Mouse (Mus musculus) embryonic facial prominence, embryonic 11.5 days (tissue): ENCODE results near the gene Elp6. TPM values are rescaled to one million over a fixed set of nuclear protein-coding genes. Genes with fewer than 3 reads are reported as not detected.

Experiments used
- ATAC-seq: fragments of 200-750 bp; cut with Nextera tagmentation; replicated peaks from 2 replicates; pipeline ENCODE4 v1.8.0; 2017; ENCODE audit warnings: low read depth; ENCODE audit not compliant: insufficient number of reproducible peaks, low FRiP score, low TSS enrichment
- DNase-seq: peaks from one replicate; pipeline ENCODE4 v3.0.0-alpha.2; 2015; ENCODE audit warnings: low spot score
- H3K27ac ChIP-seq: fragments of 300-500 bp; sonication (generic); replicated peaks from 2 replicates; pipeline ENCODE4 v1.5.1; 2014; ENCODE audit warnings: mild to moderate bottlenecking, low read depth, low read length, control low read depth
- H3K27me3 ChIP-seq: fragments of 300-500 bp; sonication (generic); 2 replicates; pipeline ENCODE4 v1.6.1; 2014; ENCODE audit warnings: mild to moderate bottlenecking, low read length, moderate library complexity, mixed read lengths; ENCODE audit not compliant: control insufficient read depth, insufficient read depth
- H3K36me3 ChIP-seq: fragments of 300-500 bp; sonication (generic); replicated peaks from 2 replicates; pipeline ENCODE4 v1.6.1; 2014; ENCODE audit warnings: low read depth, mild to moderate bottlenecking, low read length, moderate library complexity, mixed read lengths; ENCODE audit not compliant: control insufficient read depth, insufficient read depth
- H3K4me1 ChIP-seq: fragments of 300-500 bp; sonication (generic); 2 replicates; pipeline ENCODE4 v1.6.1; 2014; ENCODE audit warnings: low read length, mixed read lengths; ENCODE audit not compliant: control insufficient read depth, insufficient read depth
- H3K4me2 ChIP-seq: fragments of 300-500 bp; sonication (generic); 2 replicates; pipeline ENCODE4 v1.6.1; 2014; ENCODE audit warnings: low read depth, mild to moderate bottlenecking, control low read depth, low read length, moderate library complexity
- H3K4me3 ChIP-seq: fragments of 300-500 bp; sonication (generic); 2 replicates; pipeline ENCODE4 v1.5.1; 2014; ENCODE audit warnings: low read depth, low read length, control low read depth
- H3K9ac ChIP-seq: fragments of 300-500 bp; sonication (generic); replicated peaks from 2 replicates; pipeline ENCODE4 v1.6.1; 2014; ENCODE audit warnings: mild to moderate bottlenecking, control low read depth, low read length
- H3K9me3 ChIP-seq: fragments of 300-500 bp; sonication (generic); replicated peaks from 2 replicates; pipeline ENCODE4 v1.6.1; 2016; ENCODE audit warnings: mild to moderate bottlenecking, low read length, inconsistent platforms, mixed read lengths; ENCODE audit not compliant: control insufficient read depth
- WGBS: fragments of 180-500 bp; shearing (Covaris S2); extraction: QIAGEN DNeasy Blood & Tissue Kit; methylation state at CpG from one replicate; pipeline ENCODE4 v1.1.7; 2014; 5-methylcytosine and 5-hydroxymethylcytosine counted together
- polyA plus RNA-seq: library from polyadenylated mRNA; unstranded; fragments of >200 nt; fragmentation: Nextera tagmentation; extraction: Ambion mirVana; gene quantifications from 2 replicates; pipeline ENCODE4 v1.2.1, GENCODE M21; 2014

Elp6 gene
- polyA plus RNA-seq, 1 experiment from 2014 or later, result 35.1 TPM

GRCm38 (mm10) chr9:110273507-110273906 is 31.5 kb upstream of the Elp6 start:
- 86% methylated on average over 4 of the region's 4 CpGs for WGBS
- ATAC-seq (no peak), DNase-seq (no peak)
- no peak overlapping the region for H3K4me2 ChIP-seq
- H3K36me3 ChIP-seq, result no peaks in the 10 kb centered on the region
- H3K4me1 ChIP-seq, result no peaks in the 10 kb centered on the region
- H3K27ac ChIP-seq, result no peak overlapping the region
- H3K27me3 ChIP-seq, result no peaks in the 10 kb centered on the region
- no peak overlapping the region for H3K9ac ChIP-seq
- no peak overlapping the region for H3K4me3 ChIP-seq
- no peaks in the 10 kb centered on the region for H3K9me3 ChIP-seq

- H3K4me3 ChIP-seq, result no peak overlapping the region
- H3K9me3 ChIP-seq, result no peaks in the 10 kb centered on the region
- no peaks in the 10 kb centered on the region for H3K27me3 ChIP-seq
- peak; percentile 23 for DNase-seq
- WGBS, result 48% methylated on average over 5 of the region's 5 CpGs
- ATAC-seq, result no peak
- H3K4me1 ChIP-seq, result no peaks in the 10 kb centered on the region
- no peak overlapping the region for H3K4me2 ChIP-seq
- H3K27ac ChIP-seq, result no peak overlapping the region
- H3K36me3 ChIP-seq, result no peaks in the 10 kb centered on the region
- no peak overlapping the region for H3K9ac ChIP-seq
Observed at GRCm38 (mm10) chr9:110275882-110276281, 29.1 kb upstream of the Elp6 start.

GRCm38 (mm10) chr9:110277431-110277881 is 27.5 kb upstream of the Elp6 start:
- Histone ChIP-seq H3K9ac (no peak overlapping the region), H3K36me3 (no peaks in the 10 kb centered on the region), H3K4me1 (no peaks in the 10 kb centered on the region), H3K4me3 (no peak overlapping the region), H3K9me3 (no peaks in the 10 kb centered on the region), H3K27me3 (no peaks in the 10 kb centered on the region), H3K4me2 (no peak overlapping the region), H3K27ac (no peak overlapping the region)
- 56% methylated on average over 8 of the region's 8 CpGs for WGBS
- no peak for ATAC-seq
- no peak for DNase-seq

GRCm38 (mm10) chr9:110284075-110284697 is 20.8 kb upstream of the Elp6 start:
- H3K4me3 ChIP-seq, result no peak overlapping the region
- H3K9me3 ChIP-seq, result no peaks in the 10 kb centered on the region
- no peaks in the 10 kb centered on the region for H3K27me3 ChIP-seq
- 97% methylated on average over 8 of the region's 10 CpGs for WGBS
- H3K36me3 ChIP-seq, result no peaks in the 10 kb centered on the region
- no peaks in the 10 kb centered on the region for H3K4me1 ChIP-seq
- H3K9ac ChIP-seq, result no peak overlapping the region
- no peak overlapping the region for H3K4me2 ChIP-seq
- DNase-seq, result no peak
- H3K27ac ChIP-seq, result no peak overlapping the region
- no peak for ATAC-seq

- Histone ChIP-seq H3K9me3 (no peaks in the 10 kb centered on the region), H3K4me1 (no peaks in the 10 kb centered on the region), H3K27me3 (no peaks in the 10 kb centered on the region), H3K4me2 (no peak overlapping the region), H3K36me3 (no peaks in the 10 kb centered on the region), H3K27ac (no peak overlapping the region), H3K9ac (no peak overlapping the region), H3K4me3 (no peak overlapping the region)
- DNase-seq (no peak), ATAC-seq (no peak)
- WGBS, result 63% methylated on average over 7 of the region's 7 CpGs
Observed at GRCm38 (mm10) chr9:110287321-110287924, 17.6 kb upstream of the Elp6 start.

- no peak overlapping the region for H3K4me2 ChIP-seq
- no peaks in the 10 kb centered on the region for H3K36me3 ChIP-seq
- no peak for ATAC-seq
- no peak overlapping the region for H3K27ac ChIP-seq
- no peaks in the 10 kb centered on the region for H3K27me3 ChIP-seq
- WGBS, result 50% methylated on average over 12 of the region's 12 CpGs
- no peak overlapping the region for H3K9ac ChIP-seq
- no peaks in the 10 kb centered on the region for H3K9me3 ChIP-seq
- no peak for DNase-seq
- H3K4me1 ChIP-seq, result no peaks in the 10 kb centered on the region
- no peak overlapping the region for H3K4me3 ChIP-seq
Observed at GRCm38 (mm10) chr9:110293254-110293718, 11.7 kb upstream of the Elp6 start.

GRCm38 (mm10) chr9:110293873-110294415 is 11.0 kb upstream of the Elp6 start:
- H3K27me3 ChIP-seq, result no peaks in the 10 kb centered on the region
- H3K9ac ChIP-seq, result no peak overlapping the region
- H3K27ac ChIP-seq, result no peak overlapping the region
- ATAC-seq, result no peak
- H3K4me2 ChIP-seq, result no peak overlapping the region
- no peak overlapping the region for H3K4me3 ChIP-seq
- DNase-seq, result no peak
- no peaks in the 10 kb centered on the region for H3K36me3 ChIP-seq
- no peaks in the 10 kb centered on the region for H3K9me3 ChIP-seq
- no peaks in the 10 kb centered on the region for H3K4me1 ChIP-seq
- 80% methylated on average over 13 of the region's 13 CpGs for WGBS

GRCm38 (mm10) chr9:110294786-110295185 is 10.2 kb upstream of the Elp6 start:
- H3K4me2 ChIP-seq, result no peak overlapping the region
- ATAC-seq, result no peak
- no peaks in the 10 kb centered on the region for H3K4me1 ChIP-seq
- no peaks in the 10 kb centered on the region for H3K27me3 ChIP-seq
- H3K27ac ChIP-seq, result no peak overlapping the region
- no peaks in the 10 kb centered on the region for H3K36me3 ChIP-seq
- 58% methylated on average over 3 of the region's 3 CpGs for WGBS
- DNase-seq, result no peak
- H3K4me3 ChIP-seq, result no peak overlapping the region
- H3K9me3 ChIP-seq, result no peaks in the 10 kb centered on the region
- no peak overlapping the region for H3K9ac ChIP-seq
